Mouse (Mus musculus): Measurements from ENCODE around the gene Pitpnm1. TPM values are rescaled to one million over a fixed set of nuclear protein-coding genes. Genes with fewer than 3 reads are reported as not detected.

Gene Pitpnm1
- total RNA-seq, 2 experiments from 2014 or later = 51.6 to 65.0 TPM

DNA sequence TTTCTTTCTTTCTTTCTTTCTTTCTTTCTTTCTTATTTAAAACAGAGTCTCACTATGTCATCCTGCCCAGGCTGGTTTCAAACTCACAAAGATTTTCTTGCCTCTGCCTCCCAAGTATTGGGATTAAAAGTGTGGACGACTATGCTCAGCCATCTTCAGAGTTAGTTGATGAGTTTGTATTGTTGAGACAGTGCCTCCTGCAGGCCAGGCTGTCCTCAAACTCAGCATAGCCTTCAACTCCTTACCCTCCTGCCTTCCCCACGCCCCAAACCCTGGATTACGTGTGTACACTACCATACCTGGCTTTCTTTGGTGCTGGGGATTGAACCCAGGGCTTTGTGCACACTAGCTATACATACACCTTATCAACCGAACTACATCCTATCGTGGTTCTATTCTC, 36.7 kb downstream of the Pitpnm1 start:
- DNase-seq (ENCODE audit: low spot score in 2 of 2) = no peak

DNA sequence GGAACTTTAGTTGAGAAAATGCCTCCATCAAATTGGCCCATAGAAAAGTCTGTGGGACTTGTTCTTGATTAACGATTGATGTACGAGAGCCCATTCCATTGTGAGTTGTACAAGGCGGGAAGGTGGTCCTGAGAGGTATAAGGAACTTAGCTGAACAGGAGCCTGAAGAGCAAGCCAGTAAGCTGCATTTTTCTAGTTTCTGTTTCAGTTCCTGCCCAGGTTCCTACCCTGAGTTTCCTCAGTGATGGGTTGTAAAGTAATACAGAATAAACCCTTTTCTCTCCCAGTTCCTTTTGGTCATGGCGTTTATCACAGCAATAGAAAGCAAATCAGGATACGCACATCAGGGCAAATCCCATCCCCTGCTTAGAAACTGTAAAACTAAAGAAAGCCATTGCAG, 38.1 kb downstream of the Pitpnm1 start:
- DNase-seq (ENCODE audit: low spot score in 2 of 2) = no peak

DNA sequence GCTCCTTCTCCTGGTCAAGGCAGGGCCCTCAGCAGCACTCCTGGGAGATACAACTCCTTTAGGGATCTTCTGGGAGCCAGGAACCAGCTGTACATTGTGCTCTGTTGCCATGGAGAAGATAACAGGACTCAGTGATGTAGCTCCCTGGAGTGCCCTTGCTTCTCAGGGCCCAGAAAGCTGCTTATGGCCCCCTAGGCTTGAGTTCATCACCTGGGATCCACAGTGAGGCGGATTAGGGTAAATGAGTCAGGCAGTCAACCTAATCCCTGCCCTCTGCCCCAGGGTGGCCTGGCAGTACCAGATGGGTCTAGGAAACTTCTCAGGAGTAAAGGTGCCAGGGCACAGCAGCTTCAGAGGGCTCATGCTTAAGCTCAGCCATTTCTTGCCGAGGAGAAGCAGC, 39.6 kb downstream of the Pitpnm1 start, which contains the start of gene Gpr152:
Gene Gpr152, plus strand, starts transcription at position 342 of the 400 bp plus-strand sequence.
- no peak for DNase-seq (ENCODE audit: low spot score in 2 of 2)

DNA sequence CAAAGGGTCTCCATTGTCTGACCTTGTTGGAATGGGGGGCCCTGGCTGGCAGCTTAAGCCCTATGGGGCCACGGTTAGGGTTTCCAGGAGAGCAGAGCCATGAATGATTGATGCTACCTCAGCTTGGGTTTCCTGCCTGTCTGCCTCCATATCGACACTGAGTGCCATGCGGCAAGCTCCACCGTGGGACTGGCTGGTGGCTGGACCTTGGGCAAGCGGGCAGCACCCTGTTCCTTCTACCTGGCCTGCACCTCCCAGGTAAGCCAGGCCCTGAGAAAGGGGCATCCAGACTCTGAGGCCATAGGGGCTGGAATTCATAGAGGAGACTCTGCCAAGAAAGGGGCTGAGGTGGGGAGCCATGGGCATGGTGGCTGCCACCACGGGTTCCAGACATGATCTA, 40.3 kb downstream of the Pitpnm1 start:
- DNase-seq (ENCODE audit: low spot score in 2 of 2) = no peak

DNA sequence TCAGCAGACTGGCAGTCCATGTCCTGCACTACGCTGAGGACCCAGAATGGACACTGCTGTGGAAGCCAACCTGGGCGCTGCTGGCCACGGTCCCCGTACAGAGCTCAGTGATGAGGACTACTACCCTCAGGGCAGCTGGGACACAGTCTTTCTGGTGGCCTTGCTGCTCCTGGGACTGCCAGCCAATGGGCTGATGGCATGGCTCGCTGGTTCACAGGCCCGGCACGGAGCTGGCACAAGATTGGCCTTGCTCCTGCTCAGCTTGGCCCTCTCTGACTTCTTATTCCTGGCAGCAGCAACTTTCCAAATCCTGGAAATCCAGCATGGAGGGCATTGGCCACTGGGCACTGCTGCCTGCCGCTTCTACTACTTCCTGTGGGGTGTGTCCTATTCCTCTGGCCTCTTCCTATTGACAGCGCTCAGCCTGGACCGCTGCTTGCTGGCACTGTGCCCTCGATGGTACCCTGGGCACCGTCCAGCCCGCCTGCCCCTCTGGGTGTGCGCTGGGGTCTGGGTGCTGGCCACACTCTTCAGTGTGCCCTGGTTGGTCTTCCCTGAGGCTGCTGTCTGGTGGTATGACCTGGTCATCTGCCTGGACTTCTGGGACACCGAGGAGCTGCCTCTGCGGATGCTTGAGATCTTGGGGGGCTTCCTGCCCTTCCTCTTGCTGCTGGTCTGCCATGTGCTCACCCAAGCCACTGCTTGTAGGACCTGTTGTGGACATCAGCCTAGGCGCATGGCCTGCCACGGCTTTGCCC, 42.8 kb downstream of the Pitpnm1 start:
- DNase-seq (ENCODE audit: low spot score in 2 of 2) = no peak

DNA sequence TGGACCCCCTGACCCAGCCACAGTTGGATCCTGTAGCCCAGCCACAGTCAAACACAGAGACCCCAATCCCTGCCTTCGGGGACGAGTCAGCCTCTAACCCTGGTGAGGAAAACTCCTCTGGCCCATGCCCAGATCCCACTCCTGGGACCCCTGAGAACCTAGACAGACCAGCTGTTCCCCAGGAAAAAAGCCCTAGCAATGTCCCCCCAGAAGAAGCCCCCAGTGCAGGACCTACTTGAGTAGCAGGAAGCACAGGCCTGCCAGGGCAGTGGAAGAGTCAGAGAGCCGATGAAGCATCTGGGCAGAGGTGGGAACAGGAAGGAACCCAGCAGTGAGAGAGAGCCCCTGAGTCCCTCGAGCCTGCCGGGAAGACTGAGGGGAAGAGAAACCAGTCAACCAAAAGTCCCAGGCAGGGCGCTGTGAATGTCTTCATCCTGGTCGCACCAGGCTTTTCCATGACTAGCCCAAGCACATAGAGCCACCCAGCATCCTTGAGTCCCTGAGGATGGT, 44.0 kb downstream of the Pitpnm1 start, which contains the start of gene Cabp4:
Gene Cabp4, minus strand, starts transcription at position 275 of the 510 bp plus-strand sequence.
- DNase-seq (ENCODE audit: low spot score in 2 of 2) = no peak

DNA sequence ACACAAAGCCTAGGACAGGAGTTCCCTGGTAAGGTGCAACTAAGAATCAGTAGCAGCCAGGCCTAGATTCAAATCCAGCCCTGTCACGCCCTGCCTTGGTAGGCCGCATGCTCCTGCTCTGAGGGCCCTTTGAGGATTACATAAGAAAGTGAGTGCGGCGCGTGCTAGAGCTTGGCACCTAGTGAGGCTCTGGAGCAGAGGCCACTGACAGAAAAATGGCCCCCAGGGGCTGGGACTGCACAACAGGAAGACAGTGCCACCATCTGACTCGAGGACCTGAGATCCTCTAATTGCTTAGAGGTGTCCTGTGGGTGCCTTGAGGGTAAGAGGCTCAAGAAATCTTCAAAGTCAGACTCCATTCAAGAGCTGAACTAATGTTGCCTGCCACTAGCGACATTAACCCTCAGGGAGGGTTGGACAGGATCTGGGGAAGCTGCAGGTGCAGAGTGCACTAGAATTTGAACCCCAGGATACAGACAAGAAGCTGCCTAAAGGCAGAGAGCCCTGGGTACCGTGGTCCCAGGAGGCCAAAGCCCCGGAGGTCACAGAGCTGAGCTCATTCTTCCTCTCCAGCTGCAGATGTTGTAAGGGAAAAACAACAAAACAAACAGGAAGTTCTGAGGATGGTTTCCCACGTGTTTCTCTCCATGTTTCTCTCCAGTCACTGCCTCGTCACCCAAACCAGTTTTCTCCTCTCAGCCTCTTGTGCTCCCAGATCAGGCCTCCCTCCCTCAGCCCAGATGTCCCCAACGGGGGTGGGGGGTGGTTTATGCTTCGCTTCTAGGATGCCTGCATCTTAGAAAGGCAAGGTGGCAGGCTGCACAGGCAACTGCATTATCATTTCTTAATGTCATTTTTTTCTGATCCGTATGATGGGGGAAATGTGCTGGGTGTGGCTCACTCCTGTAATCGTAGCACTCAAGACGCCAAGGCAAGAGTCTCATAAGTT, 45.0 kb downstream of the Pitpnm1 start:
- no peak for DNase-seq (ENCODE audit: low spot score in 2 of 2)

DNA sequence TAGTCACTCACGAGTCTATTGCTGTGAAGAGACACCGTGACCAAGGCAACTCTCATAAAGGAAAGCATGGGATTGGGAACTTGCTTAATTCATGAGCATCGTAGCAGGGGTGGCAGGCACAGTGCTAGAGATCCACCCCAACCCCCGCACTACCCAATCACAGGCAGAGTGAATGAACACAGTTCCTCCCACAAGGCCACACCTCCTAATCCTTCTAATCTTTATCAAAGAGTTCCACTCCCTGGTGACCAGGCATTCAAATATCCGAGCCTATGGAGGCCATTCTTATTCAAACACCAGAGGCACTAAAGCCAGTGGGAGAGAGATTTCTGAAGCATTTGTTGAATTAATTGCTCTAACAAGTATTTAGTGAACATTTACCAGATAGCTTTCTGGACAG, 46.1 kb downstream of the Pitpnm1 start:
- DNase-seq (ENCODE audit: low spot score in 2 of 2) = no peak

DNA sequence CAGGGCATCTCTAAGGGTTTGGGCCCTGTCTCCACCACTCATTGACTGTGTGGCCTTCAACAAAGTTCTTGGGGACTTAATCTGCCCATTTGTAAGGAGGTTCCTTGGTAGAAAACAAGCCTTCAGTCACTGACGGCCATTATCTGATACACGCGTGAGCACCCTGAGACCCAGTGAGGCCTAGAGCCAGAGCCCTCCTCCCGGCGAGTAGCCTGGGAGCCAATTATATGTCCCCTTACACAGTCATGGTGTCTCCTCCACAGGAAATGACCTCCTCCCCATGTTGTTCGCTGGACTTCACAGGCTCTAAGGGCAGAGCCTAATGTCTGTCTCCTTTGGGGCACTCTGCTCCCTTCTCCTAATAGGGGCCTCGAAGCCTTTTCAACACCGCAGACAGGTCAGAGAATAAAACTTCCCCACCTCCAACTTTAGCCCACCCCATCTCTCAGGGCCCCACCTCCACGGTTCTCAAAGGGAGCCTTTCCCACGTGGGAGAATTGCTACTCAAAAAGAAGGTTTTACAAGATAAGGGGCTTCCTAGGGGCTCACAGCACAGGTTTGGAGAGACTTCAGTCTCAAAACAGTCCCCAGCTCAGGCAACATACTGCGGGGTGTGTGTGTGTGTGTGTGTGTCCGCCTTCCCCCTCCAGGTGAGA, 46.7 kb downstream of the Pitpnm1 start:
- DNase-seq (ENCODE audit: low spot score in 2 of 2) = no peak

DNA sequence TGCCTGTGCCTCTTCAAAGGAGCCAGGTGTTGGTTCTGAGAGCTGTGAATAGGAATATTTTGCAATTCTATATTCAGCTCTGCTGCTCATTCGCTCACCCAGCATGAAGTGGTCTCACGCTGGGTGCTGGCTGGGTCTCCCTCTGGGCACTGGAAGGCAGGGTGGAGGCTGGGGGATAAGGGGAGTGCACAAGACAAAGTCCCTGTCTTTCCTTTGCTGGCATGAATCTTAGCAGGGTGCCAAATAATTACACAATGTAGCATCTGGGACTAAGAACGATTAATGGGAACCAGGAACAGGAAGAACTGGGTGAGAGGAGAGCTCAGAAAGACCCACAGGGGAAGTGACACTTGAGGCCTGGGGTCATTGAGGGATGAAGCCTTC, 47.2 kb downstream of the Pitpnm1 start:
- no peak for DNase-seq (ENCODE audit: low spot score in 2 of 2)

DNA sequence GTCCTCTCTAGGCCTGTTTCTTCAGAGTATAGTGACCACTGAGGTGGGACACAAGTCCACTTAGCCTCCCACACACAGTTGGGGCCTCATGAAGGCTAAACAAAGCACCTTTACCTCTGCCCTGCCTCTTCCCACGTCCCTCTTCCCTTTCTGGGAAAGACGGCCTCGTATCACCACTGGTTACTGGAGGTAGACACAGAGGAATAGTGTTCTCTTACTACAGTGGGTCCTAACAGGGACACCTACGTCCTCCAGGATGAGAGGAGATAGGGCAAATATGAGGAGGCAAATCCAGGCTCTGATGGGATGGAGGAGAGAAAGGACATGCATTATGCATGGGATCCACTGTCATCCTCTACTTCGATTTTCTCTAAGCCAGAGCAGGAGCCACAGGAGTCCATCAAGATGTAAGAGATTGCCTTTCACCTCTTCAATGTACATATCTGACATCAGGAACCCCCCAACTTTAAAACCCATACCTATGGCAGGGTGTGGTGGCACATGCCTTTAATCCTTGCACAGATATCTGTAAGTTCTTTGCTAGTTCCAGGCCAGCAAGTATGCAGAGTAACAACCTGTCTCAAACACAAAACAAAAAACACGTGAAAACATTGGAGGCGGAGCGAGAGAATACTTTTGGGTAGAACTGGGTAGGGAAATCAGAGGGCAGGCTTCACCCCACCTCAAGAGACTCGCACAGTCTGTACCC, 48.1 kb downstream of the Pitpnm1 start:
- DNase-seq (ENCODE audit: low spot score in 2 of 2) = no peak

DNA sequence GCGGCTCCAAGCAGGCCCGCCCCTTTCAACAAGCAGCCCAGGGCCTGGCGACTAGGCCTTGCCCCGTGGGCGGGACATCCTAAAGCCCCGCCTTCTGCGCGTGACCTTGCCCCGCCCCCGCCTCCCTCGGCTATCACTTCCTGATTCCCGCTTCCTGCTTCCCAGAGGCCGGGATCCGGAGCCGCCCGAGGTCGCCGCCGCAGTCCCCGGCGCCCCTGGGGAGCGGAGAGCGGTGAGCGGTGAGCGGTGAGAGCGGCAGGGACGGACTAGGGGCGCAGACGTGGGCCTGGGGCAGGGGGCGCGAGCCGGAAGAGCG, 48.7 kb downstream of the Pitpnm1 start, which contains the start of gene Coro1b:
Gene Coro1b, plus strand, starts transcription at position 129 of the 316 bp plus-strand sequence.
- DNase-seq (ENCODE audit: low spot score in 2 of 2) = peak; percentile 94 to 97

DNA sequence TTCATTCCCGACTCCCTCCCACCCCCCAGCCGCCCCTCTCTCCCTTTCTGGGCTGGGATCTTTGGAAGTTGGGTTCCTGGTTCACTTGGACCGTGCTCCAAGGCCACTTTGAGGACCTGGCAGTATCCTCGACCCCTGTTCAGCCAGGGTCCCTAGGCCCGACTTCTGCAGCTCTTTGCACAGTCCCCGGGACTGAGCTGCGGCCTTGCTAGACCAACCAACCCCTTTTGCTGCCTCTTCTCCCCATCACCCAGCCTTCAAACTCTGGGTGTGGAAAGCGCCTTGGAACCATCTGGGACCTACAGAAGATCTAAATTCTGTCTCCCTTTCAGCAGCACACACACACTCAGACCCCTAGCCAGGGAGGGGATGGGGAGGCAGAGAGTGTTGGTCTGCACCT, 49.0 kb downstream of the Pitpnm1 start:
- DNase-seq (ENCODE audit: low spot score in 2 of 2) = no peak

DNA sequence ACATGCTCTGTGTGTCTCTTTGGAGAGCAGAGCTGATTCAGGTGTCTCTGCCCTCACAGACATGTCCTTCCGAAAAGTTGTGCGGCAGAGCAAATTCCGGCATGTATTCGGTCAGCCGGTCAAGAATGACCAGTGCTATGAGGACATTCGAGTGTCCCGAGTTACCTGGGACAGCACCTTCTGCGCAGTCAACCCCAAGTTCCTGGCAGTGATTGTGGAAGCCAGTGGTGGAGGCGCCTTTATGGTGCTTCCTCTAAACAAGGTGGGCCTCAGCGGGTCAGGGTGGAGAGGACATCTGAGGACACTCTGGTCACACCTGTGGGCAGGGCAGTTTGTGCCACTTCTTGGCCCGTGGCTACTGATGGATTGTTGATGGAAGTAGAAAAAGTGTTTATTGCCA, 49.5 kb downstream of the Pitpnm1 start:
- no peak for DNase-seq (ENCODE audit: low spot score in 2 of 2)

DNA sequence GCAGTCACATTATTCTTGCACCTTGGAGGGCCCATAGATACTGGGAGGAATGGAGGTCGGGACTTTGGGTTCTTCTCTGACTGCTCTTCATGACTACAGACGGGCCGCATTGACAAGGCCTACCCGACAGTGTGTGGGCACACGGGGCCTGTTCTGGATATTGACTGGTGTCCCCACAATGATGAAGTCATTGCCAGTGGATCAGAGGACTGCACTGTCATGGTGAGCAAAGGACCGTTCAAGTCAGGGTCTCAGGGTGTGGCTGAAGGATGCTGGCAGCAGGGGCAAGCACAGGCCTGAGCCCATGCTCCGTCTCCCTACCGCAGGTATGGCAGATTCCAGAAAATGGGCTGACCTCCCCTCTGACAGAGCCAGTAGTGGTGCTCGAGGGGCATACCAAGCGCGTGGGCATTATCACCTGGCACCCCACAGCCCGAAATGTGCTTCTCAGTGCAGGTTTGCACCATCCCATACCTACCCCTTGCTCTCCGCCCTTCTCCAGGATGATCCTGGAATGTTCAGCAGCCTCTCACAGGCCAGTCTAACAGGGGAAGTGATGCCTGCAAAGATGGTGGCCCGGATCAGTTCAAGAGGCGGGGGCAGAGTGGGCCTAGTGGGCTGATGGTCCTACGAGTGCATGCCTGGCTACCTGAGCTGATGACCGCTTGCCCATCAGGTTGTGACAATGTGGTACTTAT, 50.1 kb downstream of the Pitpnm1 start:
- DNase-seq (ENCODE audit: low spot score in 2 of 2) = no peak

DNA sequence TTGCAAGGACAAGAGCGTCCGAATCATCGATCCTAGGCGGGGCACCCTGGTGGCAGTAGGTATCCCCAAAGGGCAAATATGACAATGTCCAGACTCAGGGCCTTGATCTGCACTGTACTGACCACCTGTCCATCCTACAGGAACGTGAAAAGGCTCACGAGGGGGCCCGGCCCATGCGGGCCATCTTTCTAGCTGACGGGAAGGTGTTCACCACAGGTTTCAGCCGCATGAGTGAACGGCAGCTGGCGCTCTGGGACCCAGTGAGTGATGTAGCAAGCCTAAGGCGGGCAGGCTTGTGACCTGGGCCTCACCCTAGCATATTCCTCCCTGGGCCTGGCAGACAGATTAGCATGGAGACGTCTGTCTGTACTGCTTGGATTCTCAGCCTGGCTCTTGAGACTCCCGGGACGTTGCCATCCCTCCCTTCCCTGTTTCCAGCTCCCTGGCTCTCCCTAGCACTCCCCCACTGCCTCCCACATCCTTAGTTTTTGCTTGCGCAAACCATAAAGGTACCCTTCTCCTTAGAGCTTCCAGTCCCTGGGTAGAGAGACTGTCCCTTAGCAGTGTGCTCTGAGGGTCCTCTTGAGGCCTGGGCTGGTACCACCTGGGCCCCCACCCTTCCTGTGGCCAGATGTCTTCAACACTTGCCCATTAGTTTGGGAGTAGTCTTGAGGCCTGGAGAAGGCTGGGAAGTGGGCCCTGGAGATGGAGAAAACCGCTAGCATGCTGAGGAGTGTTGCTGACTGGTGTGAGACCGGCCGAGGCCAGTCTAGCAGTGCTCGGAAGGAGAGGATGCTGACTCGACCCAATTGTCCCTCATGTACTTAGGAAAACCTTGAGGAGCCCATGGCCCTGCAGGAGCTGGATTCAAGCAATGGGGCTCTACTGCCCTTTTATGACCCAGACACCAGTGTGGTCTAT, 51.0 kb downstream of the Pitpnm1 start:
- no peak for DNase-seq (ENCODE audit: low spot score in 2 of 2)

DNA sequence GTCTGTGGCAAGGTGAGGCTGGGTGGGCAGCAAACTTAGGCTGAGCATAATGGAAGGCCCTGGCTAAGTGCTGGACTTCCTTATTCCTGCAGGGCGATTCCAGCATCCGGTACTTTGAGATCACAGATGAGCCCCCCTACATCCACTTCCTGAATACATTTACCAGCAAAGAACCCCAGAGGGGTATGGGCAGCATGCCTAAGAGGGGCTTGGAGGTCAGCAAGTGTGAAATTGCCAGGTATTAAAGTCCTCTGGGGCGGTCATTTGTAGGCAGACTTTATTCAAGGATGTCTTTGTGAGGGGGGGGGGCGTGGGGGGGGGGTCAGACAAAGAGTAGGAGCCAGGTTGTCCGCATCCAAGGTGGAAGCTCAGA, 51.7 kb downstream of the Pitpnm1 start:
- no peak for DNase-seq (ENCODE audit: low spot score in 2 of 2)

DNA sequence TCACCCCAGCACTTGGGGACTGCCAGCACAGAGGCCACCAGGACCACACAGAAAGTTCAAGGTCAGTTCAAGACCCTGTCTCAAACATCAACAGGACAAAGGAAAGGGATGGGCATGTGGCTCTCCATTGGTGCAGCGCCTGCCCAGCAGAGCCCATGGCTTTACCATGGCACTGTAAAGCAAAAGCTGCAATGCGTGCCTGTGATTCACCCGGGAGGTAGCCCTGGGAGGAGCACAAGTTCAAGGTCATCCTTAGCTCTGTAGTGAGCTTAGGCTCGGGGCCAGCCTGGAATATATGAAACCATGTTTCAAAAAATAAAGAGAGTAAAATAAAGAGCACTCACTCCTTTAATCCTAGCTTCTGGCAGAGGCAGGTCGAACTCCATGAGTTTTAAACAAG, 52.1 kb downstream of the Pitpnm1 start:
- no peak for DNase-seq (ENCODE audit: low spot score in 2 of 2)

Data from adrenal gland, postnatal 4 days (tissue).